Mouse (Mus musculus) olfactory bulb, adult 2 months (tissue): ENCODE measurements around the gene Pnliprp2.

Experiments
- CTCF ChIP-seq: fragments of 200-500 bp; IDR thresholded peaks from 2 replicates; pipeline ENCODE4 v1.5.1; 2012; ENCODE audit warnings: low read depth, mild to moderate bottlenecking, low read length, moderate library complexity; ENCODE audit not compliant: insufficient read depth
- POLR2A ChIP-seq: fragments of 200-500 bp; IDR thresholded peaks from 2 replicates; pipeline ENCODE4 v1.6.1; 2012; ENCODE audit warnings: mild to moderate bottlenecking, low read depth, low read length, moderate library complexity; ENCODE audit not compliant: insufficient read depth

DNA sequence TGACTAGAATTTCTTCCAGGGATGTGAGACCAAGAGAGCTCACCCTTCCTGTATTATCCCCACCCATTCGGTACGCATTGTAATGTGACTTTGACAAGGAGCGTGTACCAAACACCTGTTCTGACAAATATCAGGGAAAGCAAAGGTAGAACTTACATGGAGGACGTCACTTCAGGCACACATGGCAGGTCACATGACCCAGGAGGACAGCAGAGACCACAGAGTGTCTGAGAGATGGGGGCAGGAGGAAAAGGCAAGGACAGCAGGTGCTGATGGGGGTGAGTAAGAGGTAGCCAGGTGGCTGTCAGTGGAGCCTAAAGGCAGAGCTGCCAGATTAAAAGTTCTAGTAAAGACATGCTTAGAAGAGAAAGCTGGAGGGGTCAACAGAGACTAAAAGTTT, 16.8 kb upstream of the Pnliprp2 start:
- TF ChIP-seq CTCF (no peak), POLR2A (no peak)
